Mouse (Mus musculus): ENCODE measurements around the gene Nr2e1. TPM values are rescaled to one million over a fixed set of nuclear protein-coding genes. Genes with fewer than 3 reads are reported as not detected.

The Nr2e1 gene
- polyA plus RNA-seq, 1 experiment from 2014 or later = not detected

DNA sequence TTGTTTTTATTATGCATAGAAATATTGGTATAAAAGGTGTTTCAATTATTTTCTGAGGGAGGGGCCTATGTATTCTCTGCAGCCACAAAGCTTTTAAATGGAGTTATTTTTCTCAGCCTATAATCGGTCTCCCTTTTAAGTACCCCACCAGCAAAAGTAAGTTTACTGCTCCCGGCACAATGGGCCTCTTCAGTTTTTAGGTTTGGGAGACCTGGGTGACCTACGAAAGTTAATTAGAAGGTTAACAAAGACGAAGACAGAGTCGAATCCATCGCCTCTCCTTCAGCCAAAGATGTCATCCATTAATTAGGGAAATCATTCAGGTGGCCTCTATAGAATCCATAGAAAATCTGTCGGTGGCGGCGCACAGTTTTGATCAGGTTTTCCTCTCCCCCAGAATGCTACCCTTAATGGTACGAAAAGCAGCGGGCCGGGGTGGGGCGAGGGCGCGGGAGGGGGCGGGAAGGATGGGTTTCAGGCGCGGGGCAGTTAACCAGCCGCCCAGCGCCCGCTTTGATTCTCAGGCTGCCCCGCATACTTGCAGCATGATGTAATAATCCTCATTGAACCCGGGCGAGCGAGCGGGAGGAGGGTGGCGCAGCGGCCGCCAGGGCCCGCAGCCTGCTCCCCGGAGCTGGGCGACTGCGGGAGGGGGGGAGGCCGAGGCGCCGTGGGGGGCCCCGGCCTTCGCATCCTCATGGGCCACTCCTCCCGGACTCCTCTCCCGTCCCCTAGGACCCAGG is 30.4 kb upstream of the Nr2e1 start:
- WGBS = under 1% methylated on average over 38 of the region's 40 CpGs
- peak; percentile 52; the same call in 1 of the 2 replicates for ATAC-seq (ENCODE audit: low FRiP score, low TSS enrichment)
- Histone ChIP-seq H3K4me1 (ENCODE audit: control insufficient read depth, insufficient read depth, low read length) (no peaks in the 10 kb centered on the region), H3K9me3 (ENCODE audit: control insufficient read depth, low read length) (0 out of 2 replicates have a peak, but pooled peaks cover 3% of the 10 kb centered on the region), H3K4me3 (ENCODE audit: low read length) (peak overlapping the region; percentile 33), H3K36me3 (ENCODE audit: control insufficient read depth, insufficient read depth, low read length) (no peaks in the 10 kb centered on the region), H3K9ac (ENCODE audit: low read depth, low read length) (no peak overlapping the region), H3K27me3 (ENCODE audit: control insufficient read depth, insufficient read depth, low read length) (peaks cover 84% of the 10 kb centered on the region), H3K27ac (ENCODE audit: low read depth, low read length) (no peak overlapping the region), H3K4me2 (replicated peaks; ENCODE audit: low read depth, low read length) (peak overlapping the region; percentile 49)

DNA sequence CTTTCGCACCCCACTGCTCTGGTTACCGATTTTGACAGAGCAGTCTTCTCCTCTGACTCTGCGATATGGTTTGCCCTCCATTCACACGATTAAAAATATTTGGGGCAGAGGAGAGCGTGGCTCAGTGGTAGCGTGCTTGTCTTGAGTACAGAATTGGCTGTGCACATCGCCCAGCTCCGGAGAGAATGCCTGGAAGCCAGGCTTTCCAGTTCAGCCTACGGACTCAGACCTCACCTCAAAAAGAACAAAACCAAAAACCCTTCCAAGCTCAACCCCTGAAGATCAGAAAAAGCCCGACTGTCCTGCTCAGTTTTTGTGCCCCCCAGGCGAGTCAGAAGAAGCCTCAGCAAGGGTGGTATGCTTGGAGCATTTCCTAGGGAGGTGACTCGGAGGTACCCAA is 29.6 kb upstream of the Nr2e1 start:
- ATAC-seq (ENCODE audit: low FRiP score, low TSS enrichment) = no peak
- Histone ChIP-seq H3K4me3 (ENCODE audit: low read length) (no peak overlapping the region), H3K36me3 (ENCODE audit: control insufficient read depth, insufficient read depth, low read length) (no peaks in the 10 kb centered on the region), H3K27me3 (ENCODE audit: control insufficient read depth, insufficient read depth, low read length) (peaks cover 82% of the 10 kb centered on the region), H3K9me3 (ENCODE audit: control insufficient read depth, low read length) (0 out of 2 replicates have a peak, but pooled peaks cover 3% of the 10 kb centered on the region), H3K4me2 (replicated peaks; ENCODE audit: low read depth, low read length) (no peak overlapping the region), H3K4me1 (ENCODE audit: control insufficient read depth, insufficient read depth, low read length) (no peaks in the 10 kb centered on the region), H3K9ac (ENCODE audit: low read depth, low read length) (no peak overlapping the region), H3K27ac (ENCODE audit: low read depth, low read length) (no peak overlapping the region)
- WGBS = 6% methylated on average over 12 of the region's 12 CpGs

DNA sequence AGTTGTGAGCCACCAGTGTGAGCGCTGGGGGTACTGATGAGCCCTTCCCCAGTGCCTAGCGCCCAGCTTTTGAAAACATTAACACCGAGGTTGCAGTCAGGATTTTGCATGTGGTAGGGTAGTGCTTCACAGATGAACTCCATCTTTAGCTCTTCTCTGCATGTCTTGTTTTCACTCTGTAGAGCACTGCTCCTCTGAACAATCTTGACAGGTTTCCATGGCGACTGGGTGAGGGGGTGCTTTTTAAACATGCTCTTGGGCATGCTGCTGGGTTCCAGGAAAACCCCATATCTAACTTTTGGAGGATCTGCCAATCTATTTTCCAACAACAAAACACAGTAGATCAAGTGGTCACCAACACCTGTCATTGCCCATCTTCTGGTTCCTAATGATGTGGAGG is 23.3 kb upstream of the Nr2e1 start:
- Histone ChIP-seq H3K4me3 (ENCODE audit: low read length) (no peak overlapping the region), H3K4me1 (ENCODE audit: control insufficient read depth, insufficient read depth, low read length) (no peaks in the 10 kb centered on the region), H3K9ac (ENCODE audit: low read depth, low read length) (no peak overlapping the region), H3K27me3 (ENCODE audit: control insufficient read depth, insufficient read depth, low read length) (peaks cover 25% of the 10 kb centered on the region), H3K36me3 (ENCODE audit: control insufficient read depth, insufficient read depth, low read length) (no peaks in the 10 kb centered on the region), H3K9me3 (ENCODE audit: control insufficient read depth, low read length) (peaks cover 10% of the 10 kb centered on the region; the same call in 1 of the 2 replicates), H3K27ac (ENCODE audit: low read depth, low read length) (no peak overlapping the region), H3K4me2 (replicated peaks; ENCODE audit: low read depth, low read length) (no peak overlapping the region)
- 80% methylated on average over 4 of the region's 4 CpGs for WGBS
- no peak for ATAC-seq (ENCODE audit: low FRiP score, low TSS enrichment)

DNA sequence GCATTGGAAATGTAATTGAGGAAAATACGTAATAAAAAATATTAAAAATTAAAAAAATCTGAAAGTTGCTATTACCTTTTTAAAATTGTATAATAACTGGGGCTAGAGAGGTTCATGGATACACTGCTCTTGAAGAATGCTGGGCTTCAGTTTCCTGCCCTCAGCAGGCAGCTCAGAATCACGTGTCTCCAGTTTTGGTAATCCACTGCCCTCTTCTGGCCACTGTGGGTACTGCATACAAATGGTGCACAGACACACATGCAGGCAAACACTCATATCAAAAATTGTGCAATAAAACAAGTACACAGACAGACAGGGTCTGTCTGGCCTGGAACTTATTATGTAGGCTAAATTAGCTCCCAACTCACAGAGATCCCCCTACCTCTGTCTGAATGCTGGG is 21.4 kb upstream of the Nr2e1 start:
- Histone ChIP-seq H3K4me3 (ENCODE audit: low read length) (no peak overlapping the region), H3K9ac (ENCODE audit: low read depth, low read length) (no peak overlapping the region), H3K27me3 (ENCODE audit: control insufficient read depth, insufficient read depth, low read length) (peaks cover 8% of the 10 kb centered on the region; the same call in 1 of the 2 replicates), H3K9me3 (ENCODE audit: control insufficient read depth, low read length) (peaks cover 10% of the 10 kb centered on the region; the same call in 1 of the 2 replicates), H3K4me1 (ENCODE audit: control insufficient read depth, insufficient read depth, low read length) (no peaks in the 10 kb centered on the region), H3K36me3 (ENCODE audit: control insufficient read depth, insufficient read depth, low read length) (no peaks in the 10 kb centered on the region), H3K27ac (ENCODE audit: low read depth, low read length) (no peak overlapping the region), H3K4me2 (replicated peaks; ENCODE audit: low read depth, low read length) (no peak overlapping the region)
- WGBS = 64% methylated on average over 2 of the region's 2 CpGs
- ATAC-seq (ENCODE audit: low FRiP score, low TSS enrichment) = no peak

DNA sequence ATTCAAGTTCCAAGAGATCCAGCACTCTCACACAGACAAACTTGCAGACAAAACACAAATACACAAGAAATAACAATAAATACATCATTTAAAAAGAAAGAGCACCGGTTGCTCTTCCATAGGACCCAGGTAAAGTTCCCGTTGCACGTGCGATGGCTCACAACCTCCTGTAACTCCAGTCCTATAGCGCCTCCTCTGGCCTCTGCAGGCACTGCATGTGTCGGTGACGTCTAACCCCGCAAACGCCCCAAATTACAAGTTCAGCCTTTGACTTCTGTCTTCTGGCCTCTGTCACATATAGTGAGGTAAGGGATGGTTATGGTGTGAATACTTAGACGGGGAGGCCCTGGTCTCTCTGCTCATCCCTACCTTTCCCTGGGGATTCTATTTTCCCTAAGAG is 18.1 kb upstream of the Nr2e1 start:
- Histone ChIP-seq H3K4me3 (ENCODE audit: low read length) (no peak overlapping the region), H3K27me3 (ENCODE audit: control insufficient read depth, insufficient read depth, low read length) (peaks cover 6% of the 10 kb centered on the region), H3K9me3 (ENCODE audit: control insufficient read depth, low read length) (peaks cover 6% of the 10 kb centered on the region; the same call in 1 of the 2 replicates), H3K36me3 (ENCODE audit: control insufficient read depth, insufficient read depth, low read length) (no peaks in the 10 kb centered on the region), H3K27ac (ENCODE audit: low read depth, low read length) (no peak overlapping the region), H3K4me2 (replicated peaks; ENCODE audit: low read depth, low read length) (no peak overlapping the region), H3K4me1 (ENCODE audit: control insufficient read depth, insufficient read depth, low read length) (no peaks in the 10 kb centered on the region), H3K9ac (ENCODE audit: low read depth, low read length) (no peak overlapping the region)
- ATAC-seq (ENCODE audit: low FRiP score, low TSS enrichment) = no peak
- 27% methylated on average over 10 of the region's 10 CpGs for WGBS

DNA sequence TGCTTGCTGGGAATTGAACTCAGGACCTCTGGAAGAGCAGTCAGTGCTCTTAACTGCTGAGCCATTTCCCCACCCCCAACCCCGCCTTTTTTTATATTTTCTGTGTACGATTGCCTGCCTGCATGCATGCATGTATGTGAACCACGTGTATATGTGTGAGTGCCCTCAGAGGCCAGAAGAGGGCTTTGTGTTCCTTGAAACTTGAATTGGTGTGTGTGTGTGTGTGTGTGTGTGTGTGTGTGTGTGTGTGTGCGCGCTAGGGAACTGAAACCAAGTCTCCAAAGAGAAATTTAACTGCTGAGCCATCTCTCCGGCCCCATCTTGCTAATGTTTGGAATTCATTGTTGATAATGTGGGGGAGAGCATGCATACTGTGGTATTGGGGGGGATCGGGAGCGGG is 15.2 kb upstream of the Nr2e1 start:
- Histone ChIP-seq H3K4me2 (replicated peaks; ENCODE audit: low read depth, low read length) (no peak overlapping the region), H3K27me3 (ENCODE audit: control insufficient read depth, insufficient read depth, low read length) (peaks cover 31% of the 10 kb centered on the region), H3K4me1 (ENCODE audit: control insufficient read depth, insufficient read depth, low read length) (no peaks in the 10 kb centered on the region), H3K4me3 (ENCODE audit: low read length) (no peak overlapping the region), H3K36me3 (ENCODE audit: control insufficient read depth, insufficient read depth, low read length) (no peaks in the 10 kb centered on the region), H3K9me3 (ENCODE audit: control insufficient read depth, low read length) (peaks cover 3% of the 10 kb centered on the region; the same call in 1 of the 2 replicates), H3K27ac (ENCODE audit: low read depth, low read length) (no peak overlapping the region), H3K9ac (ENCODE audit: low read depth, low read length) (no peak overlapping the region)
- ATAC-seq (ENCODE audit: low FRiP score, low TSS enrichment) = no peak
- 72% methylated on average over 8 of the region's 8 CpGs for WGBS

DNA sequence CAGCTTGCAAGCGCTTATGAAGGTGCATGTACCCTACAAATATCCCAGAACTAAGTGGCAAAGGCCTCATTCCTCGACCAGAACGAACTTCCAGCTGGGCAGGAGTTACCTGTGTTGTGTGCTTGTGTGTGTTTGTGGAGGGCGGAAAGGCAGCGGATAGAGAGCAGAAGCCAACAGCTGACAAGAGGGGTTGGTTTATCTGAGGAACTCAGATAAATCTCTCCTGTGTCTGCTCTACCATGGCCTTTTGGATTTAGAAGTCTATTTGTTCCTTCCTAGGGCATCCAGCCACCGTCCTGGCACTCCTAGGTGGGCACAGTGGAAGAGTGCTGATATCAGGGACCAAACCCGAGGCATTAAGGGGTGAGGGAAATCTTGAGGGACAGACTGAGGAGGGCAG is 9.8 kb upstream of the Nr2e1 start:
- Histone ChIP-seq H3K4me1 (ENCODE audit: control insufficient read depth, insufficient read depth, low read length) (peaks cover 6% of the 10 kb centered on the region; the same call in 1 of the 2 replicates), H3K9me3 (ENCODE audit: control insufficient read depth, low read length) (peaks cover 3% of the 10 kb centered on the region; the same call in 1 of the 2 replicates), H3K36me3 (ENCODE audit: control insufficient read depth, insufficient read depth, low read length) (no peaks in the 10 kb centered on the region), H3K27me3 (ENCODE audit: control insufficient read depth, insufficient read depth, low read length) (peaks cover 84% of the 10 kb centered on the region), H3K4me3 (ENCODE audit: low read length) (no peak overlapping the region), H3K9ac (ENCODE audit: low read depth, low read length) (no peak overlapping the region), H3K4me2 (replicated peaks; ENCODE audit: low read depth, low read length) (no peak overlapping the region), H3K27ac (ENCODE audit: low read depth, low read length) (no peak overlapping the region)
- 4% methylated on average over 7 of the region's 7 CpGs for WGBS
- no peak for ATAC-seq (ENCODE audit: low FRiP score, low TSS enrichment)

DNA sequence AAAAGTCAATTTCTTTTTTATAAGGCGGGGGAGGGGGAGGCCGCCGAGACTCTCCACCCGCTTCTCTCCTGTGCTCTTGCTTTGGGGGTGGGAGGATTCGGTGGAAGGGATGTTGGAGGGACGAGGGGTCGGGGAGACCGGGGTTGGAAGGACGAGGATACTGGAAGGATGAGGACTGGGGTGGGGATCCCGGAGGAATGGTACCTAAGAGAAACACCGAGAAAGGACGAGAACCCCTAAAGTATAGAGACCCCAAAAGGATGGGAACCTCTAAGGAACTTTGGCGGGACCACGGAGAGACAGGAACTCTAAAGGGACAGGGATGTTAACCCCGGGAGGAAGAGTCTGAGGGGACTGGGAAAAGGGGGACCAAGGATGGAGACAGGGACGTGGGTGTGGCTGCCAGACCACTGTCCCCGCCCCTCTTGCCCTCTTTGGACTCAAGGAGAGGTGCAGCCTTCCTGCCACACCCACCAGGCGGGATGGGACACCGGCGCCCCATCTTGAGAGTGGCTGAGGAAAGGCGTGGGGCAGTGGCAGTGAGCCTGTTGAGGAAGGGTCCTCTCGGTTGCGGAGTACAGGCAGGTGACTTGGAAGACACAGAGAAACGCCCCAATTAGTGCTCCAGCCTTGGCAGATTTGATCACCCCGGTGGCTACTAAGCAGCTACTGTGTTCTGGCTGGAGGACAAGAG is 8.7 kb upstream of the Nr2e1 start:
- no peak overlapping the region for H3K9ac ChIP-seq (ENCODE audit: low read depth, low read length)
- H3K27ac ChIP-seq (ENCODE audit: low read depth, low read length) = no peak overlapping the region
- H3K9me3 ChIP-seq (ENCODE audit: control insufficient read depth, low read length) = peaks cover 3% of the 10 kb centered on the region; the same call in 1 of the 2 replicates
- under 1% methylated on average over 25 of the region's 25 CpGs for WGBS
- H3K4me1 ChIP-seq (ENCODE audit: control insufficient read depth, insufficient read depth, low read length) = peaks cover 6% of the 10 kb centered on the region; the same call in 1 of the 2 replicates
- H3K4me2 ChIP-seq (replicated peaks; ENCODE audit: low read depth, low read length) = peak overlapping the region; percentile 30
- H3K36me3 ChIP-seq (ENCODE audit: control insufficient read depth, insufficient read depth, low read length) = no peaks in the 10 kb centered on the region
- peak overlapping the region; percentile 26 for H3K4me3 ChIP-seq (ENCODE audit: low read length)
- H3K27me3 ChIP-seq (ENCODE audit: control insufficient read depth, insufficient read depth, low read length) = peaks cover 89% of the 10 kb centered on the region
- no peak for ATAC-seq (ENCODE audit: low FRiP score, low TSS enrichment)

Measured in kidney, embryonic 14.5 days (tissue).